Mouse (Mus musculus) cerebellum, adult 2 months (tissue): ENCODE measurements at regions not wholly inside any gene's neighbourhood (a gene's known extent, or its start where the extent isn't known, plus 50 kb on each side); places are given as distances from the start of the nearest gene placed in this dataset.

Experiments used
- DNase-seq, 2 experiments: peaks; one replicate each; pipeline ENCODE4 v3.0.0; 2021
- H3K27ac ChIP-seq: fragments of 200-500 bp; 2 replicates; pipeline ENCODE4 v1.5.1; 2012; ENCODE audit warnings: low read length, control low read depth, inconsistent platforms; ENCODE audit not compliant: insufficient read depth
- H3K27me3 ChIP-seq: fragments of 200-500 bp; 2 replicates; pipeline ENCODE4 v1.6.1; 2012; ENCODE audit warnings: inconsistent platforms, mild to moderate bottlenecking, low read length, moderate library complexity; ENCODE audit not compliant: control insufficient read depth, insufficient read depth
- H3K4me1 ChIP-seq: fragments of 200-500 bp; 2 replicates; pipeline ENCODE4 v1.6.1; 2011; ENCODE audit warnings: low read length; ENCODE audit not compliant: control insufficient read depth, insufficient read depth
- H3K4me3 ChIP-seq: fragments of 200-500 bp; replicated peaks from 2 replicates; pipeline ENCODE3; 2011; ENCODE audit warnings: mild to moderate bottlenecking, low read depth, low read length, control low read depth; ENCODE audit not compliant: insufficient read depth
- CTCF ChIP-seq: fragments of 200-500 bp; IDR thresholded peaks from 2 replicates; pipeline ENCODE4 v1.5.1; 2011; ENCODE audit warnings: low read depth, mild to moderate bottlenecking, control low read depth, low read length, moderate library complexity, borderline replicate concordance; ENCODE audit not compliant: insufficient read depth
- POLR2A ChIP-seq: fragments of 200-500 bp; IDR thresholded peaks from 2 replicates; pipeline ENCODE4 v1.6.1; 2011; ENCODE audit warnings: low read length, control low read depth, borderline replicate concordance; ENCODE audit not compliant: insufficient read depth
- WGBS: fragments of 180-500 bp; shearing (Covaris S2); methylation state at CpG from one replicate; pipeline ENCODE4 v1.1.7; 2018; 5-methylcytosine and 5-hydroxymethylcytosine counted together

DNA sequence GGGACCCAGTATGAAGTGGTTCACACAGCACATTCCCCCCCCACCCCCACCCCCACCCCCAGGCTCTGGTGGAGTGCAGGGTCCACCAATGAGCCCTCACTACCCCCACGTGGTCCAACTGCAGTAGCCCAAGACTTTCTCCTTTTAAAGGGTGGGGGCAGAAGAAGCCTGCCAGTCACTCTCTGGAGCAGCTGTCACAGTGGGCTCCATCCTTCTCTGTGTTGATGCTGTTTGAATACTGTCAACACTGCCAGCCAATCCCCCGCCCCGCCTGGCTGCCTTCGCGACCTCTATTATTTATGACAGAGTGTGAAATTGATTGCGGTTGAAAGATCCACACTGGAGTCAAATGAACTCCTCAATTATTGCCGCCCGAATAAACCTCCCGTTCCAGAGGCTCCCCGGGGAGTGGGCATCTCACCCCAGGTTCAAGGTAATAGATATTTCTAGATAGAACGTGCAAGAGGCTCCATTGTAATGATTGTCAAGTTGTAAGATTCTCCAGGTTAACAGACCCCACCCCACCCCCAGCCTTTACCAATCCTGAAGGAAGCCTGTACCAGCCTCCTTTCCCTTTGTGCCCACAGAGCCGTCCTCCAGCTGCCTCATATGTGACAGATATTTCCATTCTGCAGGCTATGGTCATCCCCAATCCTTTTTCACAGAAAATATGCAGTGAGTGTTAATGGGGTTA lies 181.7 kb upstream of the Kdm8 start:
- H3K4me3 ChIP-seq: no peak overlapping the region
- DNase-seq: no peak
- 12% methylated on average over 12 of the region's 12 CpGs for WGBS
- H3K27me3 ChIP-seq: no peaks in the 10 kb centered on the region
- TF ChIP-seq CTCF: no peak
- TF ChIP-seq POLR2A: no peak
- no peak overlapping the region for H3K27ac ChIP-seq
- H3K4me1 ChIP-seq: no peaks in the 10 kb centered on the region

DNA sequence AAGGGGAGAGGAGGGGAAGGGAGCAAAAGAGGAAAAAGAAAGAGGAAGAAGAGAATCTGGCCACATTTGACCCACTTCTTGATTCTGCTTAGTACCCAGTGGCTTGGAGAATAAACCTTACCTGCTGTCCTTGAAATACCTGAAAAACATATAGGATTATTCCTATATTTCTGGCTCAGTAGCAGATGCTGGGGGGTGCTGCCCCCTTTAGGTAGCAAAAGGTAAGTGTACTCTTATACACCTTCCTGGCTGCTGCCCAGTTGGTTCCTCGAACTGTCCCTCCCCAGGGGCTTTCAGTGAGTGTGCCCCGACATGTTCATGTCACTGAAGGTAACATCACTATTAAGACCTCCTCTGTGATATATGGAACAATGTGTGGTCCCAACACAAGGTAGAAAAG lies 180.7 kb upstream of the Kdm8 start:
- H3K4me1 ChIP-seq: no peaks in the 10 kb centered on the region
- 44% methylated on average over 2 of the region's 2 CpGs for WGBS
- H3K27ac ChIP-seq: no peak overlapping the region

DNA sequence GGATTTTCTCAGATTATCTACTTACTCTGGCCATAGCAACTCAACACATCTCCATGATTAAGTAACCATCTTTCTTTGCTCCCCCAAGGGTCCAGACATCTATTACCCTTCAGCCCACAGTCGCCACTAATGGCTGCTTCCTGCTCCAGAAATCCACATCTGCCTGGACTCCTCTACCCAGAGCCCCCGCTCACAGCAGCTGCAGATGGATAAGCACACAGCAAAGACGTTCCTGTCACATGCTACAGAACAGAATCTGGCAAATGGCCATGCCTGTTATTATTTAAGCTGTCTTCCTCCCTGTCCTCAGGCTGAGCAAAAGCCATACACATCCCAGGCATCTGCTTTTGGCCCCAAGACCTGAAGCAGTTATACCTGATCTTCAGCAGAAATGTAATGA lies 173.8 kb upstream of the Kdm8 start:
- no peak overlapping the region for H3K27ac ChIP-seq
- 60% methylated on average over 3 of the region's 3 CpGs for WGBS
- no peaks in the 10 kb centered on the region for H3K27me3 ChIP-seq
- TF ChIP-seq POLR2A: no peak
- TF ChIP-seq CTCF: no peak
- H3K4me3 ChIP-seq: no peak overlapping the region
- H3K4me1 ChIP-seq: no peaks in the 10 kb centered on the region
- DNase-seq: no peak

More for the DNA sequence above, 180.7 kb upstream of the Kdm8 start:
- H3K27me3 ChIP-seq: no peaks in the 10 kb centered on the region
- TF ChIP-seq POLR2A (no peak), CTCF (peak; percentile 16; the same call in 1 of the 2 replicates)
- H3K4me3 ChIP-seq: no peak overlapping the region
- no peak for DNase-seq

DNA sequence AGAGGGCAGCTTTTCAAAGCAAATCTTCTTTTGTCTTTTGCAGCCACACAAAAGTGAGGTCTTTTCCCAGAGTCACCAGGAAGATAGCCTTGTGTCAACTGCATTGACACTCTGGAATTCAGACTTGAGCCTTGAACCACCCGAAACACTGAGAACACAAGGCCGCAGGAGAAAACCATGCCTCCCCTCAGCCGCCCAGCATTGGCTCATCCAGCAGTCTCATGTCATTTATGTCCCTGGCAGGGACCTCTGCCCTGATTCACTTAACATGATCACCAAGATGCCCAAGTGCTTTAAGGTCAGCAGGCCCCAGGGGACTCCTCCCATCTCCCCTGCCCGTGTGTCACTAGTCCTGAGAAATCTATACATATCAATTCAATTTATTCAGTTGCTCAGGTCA lies 173.1 kb upstream of the Kdm8 start:
- H3K27me3 ChIP-seq: no peaks in the 10 kb centered on the region
- H3K27ac ChIP-seq: no peak overlapping the region
- H3K4me1 ChIP-seq: no peaks in the 10 kb centered on the region
- TF ChIP-seq CTCF (no peak), POLR2A (no peak)
- H3K4me3 ChIP-seq: no peak overlapping the region
- WGBS: 93% methylated on average over 4 of the region's 4 CpGs
- DNase-seq: no peak

DNA sequence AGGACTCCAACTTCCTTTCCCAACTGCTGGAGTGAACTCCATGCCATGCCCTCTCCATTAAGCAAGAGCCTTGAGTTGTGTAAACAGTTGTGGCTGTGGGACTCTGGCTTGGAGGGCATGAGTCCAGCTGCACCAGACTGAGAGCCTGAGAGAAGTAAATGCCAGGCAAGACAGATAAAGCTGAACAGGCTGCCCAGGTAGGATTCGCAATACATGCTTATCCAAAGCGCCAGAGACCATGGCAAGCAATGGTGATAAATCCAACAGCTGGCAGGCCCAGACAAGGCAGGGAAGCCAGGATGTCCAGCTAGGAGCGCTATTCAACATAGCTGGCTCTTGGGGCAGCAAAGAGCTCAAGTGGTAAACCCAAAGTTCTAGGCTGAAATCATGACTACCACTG lies 163.1 kb upstream of the Kdm8 start:
- TF ChIP-seq POLR2A: no peak
- TF ChIP-seq CTCF: no peak
- H3K4me3 ChIP-seq: no peak overlapping the region
- H3K27me3 ChIP-seq: no peaks in the 10 kb centered on the region
- no peak for DNase-seq
- no peak overlapping the region for H3K27ac ChIP-seq
- 71% methylated on average over 3 of the region's 3 CpGs for WGBS
- no peaks in the 10 kb centered on the region for H3K4me1 ChIP-seq

DNA sequence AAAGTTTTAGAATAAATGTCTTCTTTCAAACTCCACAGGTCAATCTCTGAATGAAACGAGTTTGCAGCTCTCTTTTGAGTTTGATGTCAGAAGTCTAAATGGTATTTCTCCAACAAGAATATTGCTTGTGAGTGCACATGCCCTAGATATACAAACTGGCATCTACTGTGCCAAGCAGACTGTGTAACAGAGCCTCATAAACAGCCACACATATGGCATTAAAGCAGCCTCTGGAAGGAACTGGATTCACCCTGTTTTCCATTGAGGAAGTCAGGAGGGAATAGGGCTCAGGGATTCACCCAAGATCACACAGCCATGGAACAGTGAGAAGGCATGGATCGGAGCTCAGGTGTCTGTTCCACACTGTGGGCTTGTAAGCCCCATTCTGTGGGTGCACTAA lies 149.2 kb upstream of the Kdm8 start:
- TF ChIP-seq POLR2A (no peak), CTCF (no peak)
- H3K4me3 ChIP-seq: no peak overlapping the region
- 71% methylated on average over 2 of the region's 2 CpGs for WGBS
- H3K4me1 ChIP-seq: no peaks in the 10 kb centered on the region
- no peak overlapping the region for H3K27ac ChIP-seq
- H3K27me3 ChIP-seq: no peaks in the 10 kb centered on the region
- no peak for DNase-seq

DNA sequence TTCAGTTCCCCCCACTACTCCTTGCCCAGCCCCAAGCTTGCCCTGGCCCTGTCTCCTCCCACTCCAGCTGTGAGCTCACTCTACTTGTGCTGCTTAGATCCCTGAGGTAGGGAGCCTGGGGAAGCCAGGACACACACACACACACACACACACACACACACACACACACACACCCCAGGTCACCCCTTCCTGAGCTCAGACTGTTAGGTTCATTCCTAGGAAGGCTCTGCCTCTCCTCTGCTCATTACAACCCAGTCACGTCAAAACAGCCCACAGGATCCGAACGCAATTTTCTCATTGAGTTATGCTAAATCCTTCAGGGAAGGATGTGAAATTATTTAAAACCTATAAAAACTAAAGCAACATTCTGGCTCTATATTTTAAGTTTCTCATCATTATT lies 136.0 kb upstream of the Kdm8 start:
- TF ChIP-seq POLR2A: no peak
- TF ChIP-seq CTCF: no peak
- H3K4me1 ChIP-seq: peaks cover 11% of the 10 kb centered on the region
- H3K27ac ChIP-seq: no peak overlapping the region
- H3K4me3 ChIP-seq: no peak overlapping the region
- no peaks in the 10 kb centered on the region; the same call in 1 of the 2 replicates for H3K27me3 ChIP-seq
- DNase-seq: no peak
- 98% methylated on average over 3 of the region's 3 CpGs for WGBS

DNA sequence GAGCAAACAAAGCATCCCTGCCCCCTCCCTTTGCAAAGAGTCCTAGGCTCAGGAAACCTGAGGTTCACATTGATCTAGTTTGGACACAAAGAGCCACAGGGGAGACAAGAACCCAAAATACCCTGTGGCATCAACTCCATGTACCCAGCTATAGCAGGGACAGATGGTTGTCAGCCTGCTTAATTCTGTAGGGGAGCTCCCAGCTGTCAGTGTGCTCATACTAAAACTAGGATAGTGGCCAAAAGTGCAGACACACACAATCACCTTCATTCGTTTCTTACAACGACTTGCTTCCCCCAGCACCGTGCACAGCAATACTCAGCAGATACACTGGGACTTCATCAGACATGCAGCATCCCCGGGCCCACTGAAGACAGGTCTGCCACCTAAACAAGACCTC lies 133.5 kb upstream of the Kdm8 start:
- H3K27me3 ChIP-seq: no peaks in the 10 kb centered on the region; the same call in 1 of the 2 replicates
- peak; percentile 18 to 45 for DNase-seq
- 25% methylated on average over 4 of the region's 4 CpGs for WGBS
- TF ChIP-seq POLR2A (no peak), CTCF (no peak)
- H3K4me1 ChIP-seq: peaks cover 11% of the 10 kb centered on the region
- H3K4me3 ChIP-seq: no peak overlapping the region
- H3K27ac ChIP-seq: no peak overlapping the region
